Mouse (Mus musculus): Measurements from ENCODE around the gene Fat4.

The Fat4 gene

GRCm38 (mm10) chr3:38962328-38962727, 75.6 kb downstream of the Fat4 start:
- DNase-seq (ENCODE audit: low spot score) = no peak

GRCm38 (mm10) chr3:38967480-38967879, 80.7 kb downstream of the Fat4 start:
- DNase-seq (ENCODE audit: low spot score) = no peak

GRCm38 (mm10) chr3:38986379-38986778, 99.6 kb downstream of the Fat4 start:
- no peak for DNase-seq (ENCODE audit: low spot score)

GRCm38 (mm10) chr3:38989181-38989580, 102.4 kb downstream of the Fat4 start:
- DNase-seq (ENCODE audit: low spot score) = no peak

- DNase-seq (ENCODE audit: low spot score) = no peak
Observed at GRCm38 (mm10) chr3:39000011-39000410, 113.3 kb downstream of the Fat4 start.

GRCm38 (mm10) chr3:39010544-39010943, 123.8 kb downstream of the Fat4 start:
- DNase-seq (ENCODE audit: low spot score) = peak; percentile 30

- no peak for DNase-seq (ENCODE audit: low spot score)
Observed at GRCm38 (mm10) chr3:39017633-39018032, 130.9 kb downstream of the Fat4 start.

- no peak for DNase-seq (ENCODE audit: low spot score)
Observed at GRCm38 (mm10) chr3:39036113-39036512, 149.4 kb downstream of the Fat4 start.

GRCm38 (mm10) chr3:39046425-39046824, 159.7 kb downstream of the Fat4 start:
- no peak for DNase-seq (ENCODE audit: low spot score)

- no peak for DNase-seq (ENCODE audit: low spot score)
Observed at GRCm38 (mm10) chr3:39047621-39048303, 161.0 kb downstream of the Fat4 start.

- no peak for DNase-seq (ENCODE audit: low spot score)
Observed at GRCm38 (mm10) chr3:39048304-39048667, 161.5 kb downstream of the Fat4 start.

GRCm38 (mm10) chr3:39050130-39050529, 163.4 kb downstream of the Fat4 start:
- no peak for DNase-seq (ENCODE audit: low spot score)

- DNase-seq (ENCODE audit: low spot score) = no peak
Observed at GRCm38 (mm10) chr3:39053072-39053471, 166.3 kb downstream of the Fat4 start.
